Mouse (Mus musculus): ENCODE data around the gene Osr1. TPM values are rescaled to one million over a fixed set of nuclear protein-coding genes. Genes with fewer than 3 reads are reported as not detected.

The Osr1 gene
- polyA plus RNA-seq, 1 experiment: not detected

- Histone ChIP-seq H3K36me3 (replicated peaks; ENCODE audit: low read length) (no peaks in the 10 kb centered on the region), H3K27me3 (replicated peaks) (peaks cover 98% of the 10 kb centered on the region)
These were observed 6.2 kb downstream of the Osr1 start for GRCm38 (mm10) chr12:9576043-9576538.

GRCm38 (mm10) chr12:9577610-9578009 lies 7.7 kb downstream of the Osr1 start:
- Histone ChIP-seq H3K36me3 (replicated peaks; ENCODE audit: low read length) (no peaks in the 10 kb centered on the region), H3K4me3 (replicated peaks) (no peak overlapping the region), H3K9me3 (peaks cover 19% of the 10 kb centered on the region), H3K4me1 (peaks cover 8% of the 10 kb centered on the region; the same call in 1 of the 2 replicates), H3K27me3 (replicated peaks) (peaks cover 99% of the 10 kb centered on the region)
- TF ChIP-seq GATA1 (IDR thresholded peaks at IDR 0.05; ENCODE audit: borderline replicate concordance, low read length): no peak
- TF ChIP-seq FLI1 (IDR thresholded peaks at IDR 0.05; ENCODE audit: low read length): no peak

More at GRCm38 (mm10) chr12:9576043-9576538, 6.2 kb downstream of the Osr1 start:
- Histone ChIP-seq H3K4me1 (peaks cover 12% of the 10 kb centered on the region), H3K4me3 (replicated peaks) (no peak overlapping the region), H3K9me3 (peaks cover 8% of the 10 kb centered on the region; the same call in 1 of the 2 replicates)
- TF ChIP-seq FLI1 (IDR thresholded peaks at IDR 0.05; ENCODE audit: low read length) (no peak), GATA1 (IDR thresholded peaks at IDR 0.05; ENCODE audit: borderline replicate concordance, low read length) (no peak)

- Histone ChIP-seq H3K27me3 (replicated peaks) (peaks cover 98% of the 10 kb centered on the region), H3K9me3 (peaks cover 19% of the 10 kb centered on the region), H3K4me1 (peaks cover 8% of the 10 kb centered on the region; the same call in 1 of the 2 replicates), H3K4me3 (replicated peaks) (no peak overlapping the region), H3K36me3 (replicated peaks; ENCODE audit: low read length) (no peaks in the 10 kb centered on the region)
- TF ChIP-seq FLI1 (IDR thresholded peaks at IDR 0.05; ENCODE audit: low read length) (no peak), GATA1 (IDR thresholded peaks at IDR 0.05; ENCODE audit: borderline replicate concordance, low read length) (no peak)
These were observed 8.7 kb downstream of the Osr1 start for GRCm38 (mm10) chr12:9578591-9578990.

- H3K4me1 ChIP-seq: peaks cover 6% of the 10 kb centered on the region; the same call in 1 of the 2 replicates
- H3K4me3 ChIP-seq (replicated peaks): no peak overlapping the region
- H3K9me3 ChIP-seq: peaks cover 19% of the 10 kb centered on the region
- TF ChIP-seq GATA1 (IDR thresholded peaks at IDR 0.05; ENCODE audit: borderline replicate concordance, low read length) (no peak), FLI1 (IDR thresholded peaks at IDR 0.05; ENCODE audit: low read length) (no peak)
- H3K27me3 ChIP-seq (replicated peaks): peaks cover 95% of the 10 kb centered on the region
- H3K36me3 ChIP-seq (replicated peaks; ENCODE audit: low read length): no peaks in the 10 kb centered on the region
These were observed 9.6 kb downstream of the Osr1 start for GRCm38 (mm10) chr12:9579301-9580030.

GRCm38 (mm10) chr12:9580041-9580905 lies 10.4 kb downstream of the Osr1 start:
- Histone ChIP-seq H3K4me3 (replicated peaks) (no peak overlapping the region), H3K4me1 (peaks cover 10% of the 10 kb centered on the region), H3K27me3 (replicated peaks) (peaks cover 94% of the 10 kb centered on the region), H3K9me3 (peaks cover 23% of the 10 kb centered on the region), H3K36me3 (replicated peaks; ENCODE audit: low read length) (no peaks in the 10 kb centered on the region)
- TF ChIP-seq GATA1 (IDR thresholded peaks at IDR 0.05; ENCODE audit: borderline replicate concordance, low read length) (no peak), FLI1 (IDR thresholded peaks at IDR 0.05; ENCODE audit: low read length) (no peak)

- peaks cover 86% of the 10 kb centered on the region for H3K27me3 ChIP-seq (replicated peaks)
- TF ChIP-seq FLI1 (IDR thresholded peaks at IDR 0.05; ENCODE audit: low read length) (no peak), GATA1 (IDR thresholded peaks at IDR 0.05; ENCODE audit: borderline replicate concordance, low read length) (no peak)
- H3K9me3 ChIP-seq: peaks cover 23% of the 10 kb centered on the region
- no peaks in the 10 kb centered on the region for H3K36me3 ChIP-seq (replicated peaks; ENCODE audit: low read length)
- peaks cover 10% of the 10 kb centered on the region for H3K4me1 ChIP-seq
- no peak overlapping the region for H3K4me3 ChIP-seq (replicated peaks)
These were observed 11.1 kb downstream of the Osr1 start for GRCm38 (mm10) chr12:9581011-9581410.

GRCm38 (mm10) chr12:9581506-9581905 lies 11.6 kb downstream of the Osr1 start:
- H3K36me3 ChIP-seq (replicated peaks; ENCODE audit: low read length): no peaks in the 10 kb centered on the region
- no peak for TF ChIP-seq GATA1 (IDR thresholded peaks at IDR 0.05; ENCODE audit: borderline replicate concordance, low read length)
- H3K4me1 ChIP-seq: peaks cover 10% of the 10 kb centered on the region
- H3K4me3 ChIP-seq (replicated peaks): no peak overlapping the region
- H3K27me3 ChIP-seq (replicated peaks): peaks cover 81% of the 10 kb centered on the region
- H3K9me3 ChIP-seq: peaks cover 23% of the 10 kb centered on the region

- no peak for TF ChIP-seq GATA1 (IDR thresholded peaks at IDR 0.05; ENCODE audit: borderline replicate concordance, low read length)
- TF ChIP-seq FLI1 (IDR thresholded peaks at IDR 0.05; ENCODE audit: low read length): no peak
- H3K9me3 ChIP-seq: peaks cover 23% of the 10 kb centered on the region
- peaks cover 72% of the 10 kb centered on the region for H3K27me3 ChIP-seq (replicated peaks)
- no peaks in the 10 kb centered on the region for H3K36me3 ChIP-seq (replicated peaks; ENCODE audit: low read length)
- peaks cover 10% of the 10 kb centered on the region for H3K4me1 ChIP-seq
- no peak overlapping the region for H3K4me3 ChIP-seq (replicated peaks)
These were observed 12.5 kb downstream of the Osr1 start for GRCm38 (mm10) chr12:9582248-9582995.

- peaks cover 63% of the 10 kb centered on the region for H3K27me3 ChIP-seq (replicated peaks)
These were observed 13.5 kb downstream of the Osr1 start for GRCm38 (mm10) chr12:9583380-9583779.

More at GRCm38 (mm10) chr12:9583380-9583779, 13.5 kb downstream of the Osr1 start:
- peaks cover 23% of the 10 kb centered on the region for H3K9me3 ChIP-seq
- peaks cover 10% of the 10 kb centered on the region for H3K4me1 ChIP-seq
- no peaks in the 10 kb centered on the region for H3K36me3 ChIP-seq (replicated peaks; ENCODE audit: low read length)
- TF ChIP-seq GATA1 (IDR thresholded peaks at IDR 0.05; ENCODE audit: borderline replicate concordance, low read length): no peak
- TF ChIP-seq FLI1 (IDR thresholded peaks at IDR 0.05; ENCODE audit: low read length): no peak
- H3K4me3 ChIP-seq (replicated peaks): no peak overlapping the region
